Mouse (Mus musculus) embryonic facial prominence, embryonic 13.5 days (tissue): Measurements from ENCODE around the gene Rps16. TPM values are rescaled to one million over a fixed set of nuclear protein-coding genes. Genes with fewer than 3 reads are reported as not detected.

Experiments
- ATAC-seq: fragments of 200-750 bp; cut with Nextera tagmentation; 2 replicates; pipeline ENCODE4 v1.8.0; 2017; ENCODE audit warnings: low read depth; ENCODE audit not compliant: insufficient number of reproducible peaks, insufficient read depth, low FRiP score, low TSS enrichment
- H3K27ac ChIP-seq: fragments of 300-500 bp; sonication (generic); 2 replicates; pipeline ENCODE4 v1.5.1; 2015; ENCODE audit warnings: moderate library complexity, mild to moderate bottlenecking, inconsistent platforms
- H3K27me3 ChIP-seq: fragments of 300-500 bp; sonication (generic); 2 replicates; pipeline ENCODE4 v1.6.1; 2015; ENCODE audit warnings: mild to moderate bottlenecking, inconsistent platforms
- H3K36me3 ChIP-seq: fragments of 300-500 bp; sonication (generic); 2 replicates; pipeline ENCODE4 v1.6.1; 2015; ENCODE audit warnings: mild to moderate bottlenecking, inconsistent platforms
- H3K4me1 ChIP-seq: fragments of 300-500 bp; sonication (generic); 2 replicates; pipeline ENCODE4 v1.6.1; 2015; ENCODE audit warnings: inconsistent platforms
- H3K4me2 ChIP-seq: fragments of 300-500 bp; sonication (generic); 2 replicates; pipeline ENCODE4 v1.6.1; 2015; ENCODE audit warnings: moderate library complexity, mild to moderate bottlenecking, inconsistent platforms
- H3K4me3 ChIP-seq: fragments of 300-500 bp; sonication (generic); 2 replicates; pipeline ENCODE4 v1.5.1; 2015; ENCODE audit warnings: mild to moderate bottlenecking, inconsistent platforms
- H3K9ac ChIP-seq: fragments of 300-500 bp; sonication (generic); 2 replicates; pipeline ENCODE4 v1.6.1; 2015; ENCODE audit warnings: mild to moderate bottlenecking, inconsistent platforms
- H3K9me3 ChIP-seq: fragments of 300-500 bp; sonication (generic); 2 replicates; pipeline ENCODE4 v1.6.1; 2016; ENCODE audit warnings: inconsistent platforms
- WGBS: fragments of 180-500 bp; shearing (Covaris S2); methylation state at CpG from one replicate; pipeline ENCODE4 v1.1.7; 2015; ENCODE audit warnings: mixed read lengths; 5-methylcytosine and 5-hydroxymethylcytosine counted together
- polyA plus RNA-seq: library from polyadenylated mRNA; unstranded; fragments of >200 nt; fragmentation: Nextera tagmentation; extraction: Ambion mirVana; gene quantifications from 2 replicates; pipeline ENCODE4 v1.2.1, GENCODE M21; 2015

Rps16 gene
- polyA plus RNA-seq, 1 experiment from 2014 or later: 1,091 TPM

DNA sequence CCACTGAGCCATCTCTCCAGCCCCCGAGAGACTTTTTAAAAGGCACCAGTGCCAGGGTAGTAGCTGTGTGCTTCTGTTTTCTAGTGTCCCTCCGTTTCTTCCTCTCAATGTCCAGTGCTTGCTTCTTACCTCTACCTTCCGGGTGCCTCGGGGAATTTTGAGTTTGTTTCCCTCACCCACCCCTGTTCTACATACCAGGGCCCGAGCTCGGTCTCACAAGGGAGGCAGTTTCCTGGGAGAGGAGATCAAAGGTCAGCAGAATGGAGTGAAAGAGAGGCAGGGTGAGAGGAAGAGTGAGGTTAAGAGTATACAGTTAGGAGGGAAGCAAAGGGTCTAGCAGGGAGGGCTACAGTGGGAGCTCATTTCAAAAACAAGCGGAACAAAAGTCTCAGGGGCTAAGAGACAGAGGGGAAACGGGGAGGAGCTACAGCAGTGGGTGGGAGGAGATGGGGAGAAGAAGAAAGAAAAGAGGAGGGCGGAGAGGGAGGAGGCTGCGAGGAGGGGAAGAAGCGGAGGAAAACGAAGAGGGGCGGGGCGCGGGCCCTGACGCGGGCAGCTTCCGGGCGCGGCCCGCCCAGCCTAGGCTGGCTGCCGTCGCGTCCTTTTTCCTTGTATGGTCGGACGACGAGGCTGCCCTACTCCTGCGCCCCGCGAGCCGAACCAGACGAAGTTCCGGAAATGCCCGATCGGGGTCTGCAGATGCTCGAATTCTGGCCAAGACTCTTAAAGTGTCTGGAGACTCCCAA, 24.9 kb downstream of the Rps16 start:
- ATAC-seq: peak; percentile 39
- Histone ChIP-seq H3K9ac (peak overlapping the region; percentile 80), H3K36me3 (peaks cover 13% of the 10 kb centered on the region), H3K4me3 (peak overlapping the region; percentile 45), H3K9me3 (no peaks in the 10 kb centered on the region), H3K27ac (peak overlapping the region; percentile 98), H3K4me1 (peaks cover 53% of the 10 kb centered on the region), H3K4me2 (peak overlapping the region; percentile 95), H3K27me3 (no peaks in the 10 kb centered on the region)
- under 1% methylated on average over 36 of the region's 36 CpGs for WGBS

DNA sequence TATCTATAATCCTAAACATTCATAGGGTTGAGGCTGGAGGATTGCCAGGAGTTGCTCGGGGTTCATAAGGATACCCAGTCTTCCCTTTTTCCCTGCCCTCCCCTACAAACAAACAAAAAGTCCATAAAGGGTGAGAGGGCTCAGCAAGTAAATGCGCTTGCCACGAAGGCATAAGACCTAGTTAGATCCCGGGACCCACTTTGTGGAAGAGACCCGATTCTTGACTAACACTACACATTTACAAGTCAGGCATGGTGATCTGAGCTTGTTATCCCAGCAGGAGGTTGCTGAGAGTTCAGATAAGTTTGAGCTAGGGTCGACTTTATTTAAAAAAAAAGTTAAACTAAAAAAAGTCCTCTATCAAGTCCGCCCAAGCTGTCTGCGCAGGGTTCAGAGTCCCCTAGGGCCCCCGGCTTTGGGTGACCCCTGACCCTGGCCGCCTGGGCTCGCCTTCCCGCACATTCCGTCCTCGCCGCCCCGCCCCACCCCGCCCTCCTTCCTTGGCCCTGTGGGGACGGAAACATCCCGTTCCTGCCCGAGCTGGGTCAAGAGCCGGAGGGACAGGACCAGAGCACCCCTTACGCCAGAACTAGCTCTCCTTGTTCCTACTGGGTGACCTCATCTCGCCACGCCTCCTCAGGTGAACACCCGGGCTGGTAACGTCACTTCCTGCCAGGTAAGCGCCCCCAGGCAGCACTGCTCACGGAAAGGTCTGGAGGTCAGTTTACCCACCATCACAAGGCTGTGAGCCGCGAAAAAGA, 25.7 kb downstream of the Rps16 start:
- Histone ChIP-seq H3K4me2 (peak overlapping the region; percentile 95), H3K27ac (peak overlapping the region; percentile 98), H3K4me1 (peaks cover 55% of the 10 kb centered on the region), H3K27me3 (no peaks in the 10 kb centered on the region), H3K4me3 (peak overlapping the region; percentile 45), H3K36me3 (peaks cover 12% of the 10 kb centered on the region), H3K9ac (peak overlapping the region; percentile 80), H3K9me3 (no peaks in the 10 kb centered on the region)
- ATAC-seq: no peak
- WGBS: 3% methylated on average over 30 of the region's 30 CpGs

DNA sequence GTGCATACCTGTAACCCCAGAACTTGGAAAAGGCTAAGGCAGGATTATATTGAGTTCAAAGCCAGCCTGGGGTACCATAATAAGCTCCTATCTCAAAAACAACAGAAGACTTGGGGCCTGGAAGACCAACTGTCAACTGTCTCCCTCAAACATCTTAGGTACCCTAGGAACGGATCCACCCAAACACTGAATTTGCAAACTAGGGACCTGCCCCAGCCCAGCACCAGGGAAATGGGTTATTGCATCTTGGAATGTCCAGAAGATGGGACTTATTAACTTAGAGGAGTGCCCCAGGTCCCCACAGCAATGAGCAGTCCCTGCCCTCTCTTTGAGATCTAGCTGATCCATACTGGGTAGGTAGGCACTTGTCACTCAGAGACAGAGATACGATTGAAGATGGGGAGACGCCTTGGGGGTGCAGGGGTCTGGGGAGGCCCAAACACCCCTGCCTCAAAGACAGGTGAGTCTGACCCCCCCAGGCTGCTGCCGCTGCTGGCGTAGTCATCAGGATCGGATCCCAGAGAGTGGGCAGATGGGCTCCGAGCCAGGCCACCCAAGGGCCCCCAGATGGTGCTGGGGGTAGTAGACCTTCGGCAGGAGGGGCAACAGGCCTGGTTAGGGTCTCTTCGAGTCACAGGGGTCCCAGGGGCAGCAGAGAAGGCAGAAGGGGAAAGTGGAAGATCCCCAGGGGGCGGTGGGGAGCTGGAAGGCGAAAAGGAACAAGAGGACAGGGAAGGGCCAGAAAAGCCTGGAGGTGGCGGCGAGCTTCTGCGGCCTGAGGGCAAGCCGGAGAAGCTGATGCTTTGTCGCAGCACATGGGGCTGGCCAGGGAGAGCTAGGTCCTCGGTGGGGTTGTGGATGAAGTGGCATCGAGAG, 27.0 kb downstream of the Rps16 start:
- Histone ChIP-seq H3K4me3 (peak overlapping the region; percentile 63), H3K9me3 (no peaks in the 10 kb centered on the region), H3K9ac (peak overlapping the region; percentile 87), H3K27me3 (no peaks in the 10 kb centered on the region), H3K4me1 (peaks cover 66% of the 10 kb centered on the region), H3K4me2 (peak overlapping the region; percentile 95), H3K27ac (peak overlapping the region; percentile 98), H3K36me3 (peaks cover 12% of the 10 kb centered on the region)
- no peak for ATAC-seq
- 70% methylated on average over 18 of the region's 18 CpGs for WGBS

DNA sequence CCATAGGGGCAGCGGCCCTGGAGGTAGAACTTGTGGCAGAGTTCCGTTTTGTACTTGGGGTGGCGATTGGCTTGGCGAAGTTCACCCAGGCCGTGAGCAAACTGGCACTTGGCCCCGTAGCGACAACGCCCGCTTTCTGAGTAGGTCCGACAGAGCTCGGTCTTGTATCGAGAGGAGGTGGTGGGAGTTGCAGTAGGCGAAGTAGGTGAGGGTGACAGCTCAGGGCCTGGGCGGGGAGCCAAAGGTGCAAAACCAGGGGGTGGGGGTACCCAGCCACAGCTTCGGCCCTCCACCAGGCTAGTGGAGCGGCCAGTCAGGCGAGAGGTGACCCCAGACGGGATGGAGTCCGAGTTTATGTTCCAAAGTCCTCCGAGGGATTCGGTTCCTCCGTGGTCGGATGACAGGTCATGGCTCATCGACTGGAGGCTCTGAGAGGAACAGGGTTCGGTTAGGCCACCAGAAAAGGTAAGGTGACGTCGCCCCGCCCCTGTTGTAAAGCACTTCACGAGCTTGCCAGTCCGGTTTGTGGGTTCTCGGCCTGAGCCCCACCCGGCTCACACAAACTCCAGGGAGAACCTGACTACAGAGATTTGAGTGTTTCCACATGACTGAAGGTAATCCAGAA, 27.7 kb downstream of the Rps16 start:
- ATAC-seq: no peak
- H3K4me1 ChIP-seq: peaks cover 73% of the 10 kb centered on the region
- peak overlapping the region; percentile 87 for H3K9ac ChIP-seq
- H3K4me2 ChIP-seq: peak overlapping the region; percentile 95
- no peaks in the 10 kb centered on the region for H3K27me3 ChIP-seq
- H3K4me3 ChIP-seq: peak overlapping the region; percentile 63
- peak overlapping the region; percentile 98 for H3K27ac ChIP-seq
- no peaks in the 10 kb centered on the region for H3K9me3 ChIP-seq
- 41% methylated on average over 32 of the region's 32 CpGs for WGBS
- H3K36me3 ChIP-seq: peaks cover 12% of the 10 kb centered on the region

DNA sequence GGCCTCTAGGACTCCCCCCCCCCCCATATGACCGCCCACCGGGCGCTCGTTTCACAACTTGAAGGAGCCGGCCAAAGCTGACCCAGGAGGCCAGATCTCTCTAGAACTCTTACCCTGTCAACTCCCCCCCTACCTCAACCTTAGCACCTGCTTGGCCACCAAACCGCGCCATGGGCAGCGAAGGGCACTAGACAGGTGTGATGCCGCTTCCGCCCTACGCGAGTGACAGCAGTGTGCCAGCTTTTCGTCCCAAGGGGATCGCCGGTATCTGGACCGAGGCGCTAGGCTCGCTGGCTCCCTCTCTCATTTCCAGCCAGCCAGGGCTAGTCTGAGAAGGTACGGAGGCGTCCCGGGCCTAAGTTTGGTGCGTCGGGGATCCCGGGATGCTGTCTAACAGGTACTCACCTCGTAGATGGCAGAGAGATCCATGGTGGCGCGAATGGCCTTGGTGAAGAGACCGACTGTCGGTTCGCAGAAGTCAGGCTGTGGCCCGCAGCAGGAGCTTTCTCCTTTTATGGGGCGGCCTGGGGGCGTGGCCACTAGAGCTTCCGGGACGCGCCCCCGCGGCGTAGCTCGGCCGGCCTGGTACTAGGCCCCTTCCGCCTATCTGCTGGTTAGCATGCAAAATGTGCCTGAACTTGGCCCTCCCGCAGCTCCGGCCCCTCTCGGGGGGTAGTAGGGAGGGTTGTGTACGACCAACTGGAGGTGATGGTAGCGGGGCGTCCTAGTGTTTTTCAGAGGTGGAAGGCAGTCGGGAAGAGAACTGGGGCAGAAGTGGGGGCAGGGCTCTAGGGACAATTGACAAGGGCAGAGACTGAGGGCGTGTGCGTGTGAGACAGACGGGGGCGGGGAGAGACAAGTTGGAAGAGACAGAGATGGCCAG, 28.6 kb downstream of the Rps16 start:
- Histone ChIP-seq H3K27me3 (no peaks in the 10 kb centered on the region), H3K4me1 (peaks cover 71% of the 10 kb centered on the region), H3K27ac (peak overlapping the region; percentile 98), H3K4me2 (peak overlapping the region; percentile 95), H3K9ac (peak overlapping the region; percentile 87), H3K36me3 (peaks cover 12% of the 10 kb centered on the region), H3K9me3 (no peaks in the 10 kb centered on the region), H3K4me3 (peak overlapping the region; percentile 63)
- 1% methylated on average over 53 of the region's 53 CpGs for WGBS
- peak; percentile 39; the same call in 1 of the 2 replicates for ATAC-seq

DNA sequence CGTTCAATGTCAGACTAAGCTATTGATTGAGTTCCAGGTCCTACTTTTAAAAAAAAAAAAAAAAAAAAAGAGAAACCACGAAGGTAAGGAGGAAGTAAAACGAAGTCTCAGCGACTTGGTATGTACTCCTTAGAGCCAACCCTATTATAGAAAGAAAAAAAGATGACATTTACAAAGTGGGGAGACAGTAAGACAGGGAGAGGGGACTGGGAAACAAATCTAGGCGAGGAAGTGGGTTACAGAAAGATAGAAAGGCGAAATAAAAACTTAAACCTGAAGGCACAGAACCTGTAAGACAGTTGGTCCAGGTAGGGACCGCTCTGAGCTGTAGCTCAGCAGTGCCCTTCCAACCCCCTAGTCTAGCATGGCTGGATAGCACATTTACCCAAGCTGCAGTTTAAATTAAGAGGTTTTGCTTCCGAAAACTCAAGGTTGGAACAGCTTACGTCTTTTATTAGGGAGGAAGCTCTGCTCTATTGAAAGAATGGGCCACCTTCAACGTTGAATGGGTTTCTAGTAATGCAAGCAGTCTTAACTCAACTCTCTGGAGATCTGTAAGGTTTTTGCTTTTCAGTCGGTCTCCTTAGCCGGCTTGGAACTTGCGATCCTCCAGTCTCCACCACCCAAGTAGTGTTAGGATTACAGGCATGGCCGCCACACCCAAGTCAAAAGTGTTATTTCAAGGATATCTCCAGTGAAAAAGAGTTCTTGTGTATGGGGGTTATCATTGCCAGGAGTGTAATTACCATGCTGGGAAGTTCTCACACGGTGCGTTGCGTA, 30.0 kb downstream of the Rps16 start, which contains the start of gene Zfp36:
TSS of gene Zfp36 (minus strand) at position 17 of the 780 bp plus-strand sequence.
- Histone ChIP-seq H3K27me3 (no peaks in the 10 kb centered on the region), H3K36me3 (peaks cover 16% of the 10 kb centered on the region), H3K9ac (peak within 1 kb of the TSS; percentile 87), H3K27ac (peak within 1 kb of the TSS; percentile 98), H3K4me2 (peak within 1 kb of the TSS; percentile 95), H3K4me1 (peaks cover 64% of the 10 kb centered on the region), H3K9me3 (no peaks in the 10 kb centered on the region), H3K4me3 (peak within 1 kb of the TSS; percentile 63)
- no peak for ATAC-seq
- WGBS: 41% methylated on average over 17 of the region's 17 CpGs

DNA sequence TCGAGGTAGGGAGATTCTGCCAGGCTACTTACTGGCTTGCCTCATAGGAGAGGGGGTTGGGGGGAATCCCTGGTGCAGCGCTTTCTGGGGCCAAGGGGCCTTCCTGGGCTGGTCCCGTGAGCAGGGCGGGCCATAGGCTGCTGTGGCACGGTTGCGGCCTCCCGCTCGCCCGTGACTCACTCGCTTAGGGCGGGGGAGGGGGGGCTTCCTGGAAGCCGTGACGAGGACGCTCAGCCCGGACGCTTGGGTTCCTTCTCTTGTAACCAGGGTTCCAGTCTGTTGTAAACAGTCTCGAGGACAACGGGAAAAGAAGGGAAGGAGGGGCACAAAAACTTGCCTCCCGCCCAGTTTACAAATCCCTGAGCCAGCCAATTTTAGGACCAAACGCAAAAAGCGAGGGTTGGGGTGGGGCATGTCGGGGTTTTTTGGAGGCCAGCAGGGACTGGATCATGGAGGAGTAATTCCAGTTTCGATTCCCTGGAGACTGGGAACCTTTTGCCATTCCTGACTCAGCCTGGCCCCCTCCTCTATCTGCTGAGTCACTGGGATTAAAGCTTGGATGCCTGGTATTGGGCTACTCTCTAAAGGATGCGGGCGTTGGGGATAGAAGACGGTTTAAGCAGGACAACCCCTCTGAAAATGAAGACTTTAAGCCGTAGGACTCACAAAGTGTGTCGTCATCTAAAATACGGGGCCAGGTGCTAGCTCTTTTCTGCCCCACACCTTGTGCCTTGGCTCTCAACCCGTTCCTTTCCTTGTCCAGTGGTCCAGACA, 30.8 kb downstream of the Rps16 start:
- 3% methylated on average over 30 of the region's 30 CpGs for WGBS
- peak overlapping the region; percentile 73 for H3K9ac ChIP-seq
- peak overlapping the region; percentile 98 for H3K27ac ChIP-seq
- H3K27me3 ChIP-seq: no peaks in the 10 kb centered on the region
- ATAC-seq: no peak
- peaks cover 61% of the 10 kb centered on the region for H3K4me1 ChIP-seq
- H3K9me3 ChIP-seq: no peaks in the 10 kb centered on the region
- H3K36me3 ChIP-seq: peaks cover 23% of the 10 kb centered on the region
- peak overlapping the region; percentile 75 for H3K4me2 ChIP-seq
- peak overlapping the region; percentile 40 for H3K4me3 ChIP-seq

DNA sequence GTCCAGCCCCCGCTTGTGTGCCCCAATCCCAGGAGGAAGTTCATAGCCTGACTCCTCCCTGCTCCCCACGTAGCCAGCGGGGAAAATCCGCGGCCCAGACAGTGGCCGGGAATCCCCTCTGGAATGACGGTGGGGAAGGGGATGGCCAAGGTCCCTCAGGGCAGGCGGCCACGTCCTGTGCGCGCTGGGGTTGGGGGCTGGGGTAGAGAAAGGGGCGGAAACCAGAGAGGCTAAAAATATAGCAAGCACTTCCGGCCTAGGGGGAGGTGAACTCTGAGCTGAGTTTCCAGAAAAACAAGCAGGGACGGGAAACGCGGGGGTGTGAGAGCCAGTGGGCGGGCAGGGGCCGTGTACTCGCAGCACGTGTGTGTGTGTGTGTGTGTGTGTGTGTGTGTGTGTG, 31.5 kb downstream of the Rps16 start:
- Histone ChIP-seq H3K27ac (peak overlapping the region; percentile 98), H3K4me2 (peak overlapping the region; percentile 75), H3K9ac (peak overlapping the region; percentile 73), H3K9me3 (no peaks in the 10 kb centered on the region), H3K4me1 (peaks cover 56% of the 10 kb centered on the region), H3K27me3 (no peaks in the 10 kb centered on the region), H3K4me3 (peak overlapping the region; percentile 40), H3K36me3 (peaks cover 23% of the 10 kb centered on the region)
- peak; percentile 69 for ATAC-seq
- 0% methylated on average over 20 of the region's 20 CpGs for WGBS

DNA sequence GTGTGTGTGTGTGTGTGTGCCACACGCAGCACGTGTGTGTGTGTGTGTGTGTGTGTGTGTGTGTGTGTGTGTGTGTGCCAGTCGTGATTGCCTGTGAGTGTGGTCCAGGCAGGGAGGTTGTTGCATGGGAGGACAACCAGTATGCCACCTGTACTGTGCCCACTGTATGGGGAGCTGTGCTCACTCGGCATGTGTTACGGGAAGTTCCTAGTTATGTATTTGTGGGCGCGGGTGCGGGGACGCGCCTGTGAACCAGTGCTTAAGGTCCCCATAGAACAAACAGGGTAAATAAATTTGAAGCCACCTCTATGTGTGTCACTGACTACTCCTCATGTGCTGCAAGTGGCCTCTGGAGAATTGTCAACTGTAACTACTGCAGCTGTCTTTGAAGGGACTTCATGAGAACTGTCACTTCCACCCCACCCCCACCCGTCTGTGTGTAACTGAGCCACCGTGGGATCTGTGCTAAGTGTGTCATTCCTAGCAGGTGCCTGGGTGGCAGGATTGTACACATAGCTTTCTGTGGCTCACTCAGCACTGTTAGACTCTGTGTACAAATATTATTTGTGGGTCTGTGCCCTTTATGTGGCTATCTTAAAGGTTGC, 32.0 kb downstream of the Rps16 start:
- Histone ChIP-seq H3K4me1 (peaks cover 51% of the 10 kb centered on the region), H3K27me3 (no peaks in the 10 kb centered on the region), H3K27ac (peak overlapping the region; percentile 98), H3K9ac (peak overlapping the region; percentile 73), H3K4me2 (peak overlapping the region; percentile 75), H3K4me3 (peak overlapping the region; percentile 40), H3K36me3 (peaks cover 21% of the 10 kb centered on the region), H3K9me3 (no peaks in the 10 kb centered on the region)
- ATAC-seq: no peak; the same call in 1 of the 2 replicates
- WGBS: 43% methylated on average over 10 of the region's 12 CpGs
